Mouse (Mus musculus) kidney, embryonic 16.5 days (tissue): ENCODE data around the gene Bach2. TPM values are rescaled to one million over a fixed set of nuclear protein-coding genes. Genes with fewer than 3 reads are reported as not detected.

Experiments used
- ATAC-seq: fragments of 200-750 bp; cut with Nextera tagmentation; 2 replicates; pipeline ENCODE4 v1.8.0; 2017; ENCODE audit warnings: moderate TSS enrichment; ENCODE audit not compliant: low FRiP score, low TSS enrichment
- H3K27ac ChIP-seq: fragments of 300-500 bp; sonication (generic); 2 replicates; pipeline ENCODE4 v1.5.1; 2014; ENCODE audit warnings: low read length
- H3K27me3 ChIP-seq: fragments of 300-500 bp; sonication (generic); 2 replicates; pipeline ENCODE4 v1.6.1; 2014; ENCODE audit warnings: low read length, control low read depth, mixed read lengths; ENCODE audit not compliant: insufficient read depth
- H3K36me3 ChIP-seq: fragments of 300-500 bp; sonication (generic); 2 replicates; pipeline ENCODE4 v1.6.1; 2014; ENCODE audit warnings: low read length, control low read depth, mixed read lengths; ENCODE audit not compliant: insufficient read depth
- H3K4me1 ChIP-seq: fragments of 300-500 bp; sonication (generic); 2 replicates; pipeline ENCODE4 v1.6.1; 2014; ENCODE audit warnings: low read length, control low read depth, mixed read lengths; ENCODE audit not compliant: insufficient read depth
- H3K4me2 ChIP-seq: fragments of 300-500 bp; sonication (generic); replicated peaks from 2 replicates; pipeline ENCODE4 v1.6.1; 2014; ENCODE audit warnings: low read depth, low read length
- H3K4me3 ChIP-seq: fragments of 300-500 bp; sonication (generic); 2 replicates; pipeline ENCODE4 v1.5.1; 2014; ENCODE audit warnings: mild to moderate bottlenecking, low read length
- H3K9ac ChIP-seq: fragments of 300-500 bp; sonication (generic); replicated peaks from 2 replicates; pipeline ENCODE4 v1.6.1; 2014; ENCODE audit warnings: low read length
- H3K9me3 ChIP-seq: fragments of 300-500 bp; sonication (generic); 2 replicates; pipeline ENCODE4 v1.6.1; 2016; ENCODE audit warnings: low read length, control low read depth
- WGBS: fragments of 180-500 bp; shearing (Covaris S2); extraction: QIAGEN DNeasy Blood & Tissue Kit; methylation state at CpG from one replicate; pipeline ENCODE4 v1.1.7; 2014; 5-methylcytosine and 5-hydroxymethylcytosine counted together
- polyA plus RNA-seq: library from polyadenylated mRNA; unstranded; fragments of >200 nt; fragmentation: Nextera tagmentation; extraction: Ambion mirVana; gene quantifications from 2 replicates; pipeline ENCODE4 v1.2.1, GENCODE M21; 2015

Gene Bach2
- polyA plus RNA-seq, 1 experiment from 2014 or later: 7.9 TPM

GRCm38 (mm10) chr4:32258596-32258995, 20.0 kb downstream of the Bach2 start:
- Histone ChIP-seq H3K9me3 (no peaks in the 10 kb centered on the region), H3K27me3 (no peaks in the 10 kb centered on the region), H3K4me2 (no peak overlapping the region), H3K36me3 (no peaks in the 10 kb centered on the region), H3K27ac (no peak overlapping the region), H3K4me1 (0 out of 2 replicates have a peak, but pooled peaks cover under 1% of the 10 kb centered on the region), H3K4me3 (no peak overlapping the region), H3K9ac (no peak overlapping the region)
- WGBS: 97% methylated on average over 7 of the region's 7 CpGs
- no peak for ATAC-seq

DNA sequence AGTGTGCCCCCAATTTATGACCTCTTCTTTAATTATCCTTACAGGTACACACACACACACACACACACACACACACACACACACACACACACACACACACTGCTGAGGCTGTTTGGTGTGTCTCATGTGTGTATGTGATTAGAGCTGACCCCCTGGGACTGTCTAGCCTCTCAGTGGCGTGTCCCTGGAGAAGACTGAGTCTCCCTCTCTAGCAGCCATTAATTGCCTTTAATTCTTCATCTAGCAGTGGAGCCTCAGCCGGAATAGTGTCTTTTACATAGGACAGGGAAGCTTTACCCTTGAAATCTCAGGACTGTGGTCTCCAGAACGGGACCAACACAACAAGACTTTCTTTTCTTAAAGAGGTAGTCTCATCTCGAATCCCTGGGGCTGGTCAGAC, 22.3 kb downstream of the Bach2 start:
- ATAC-seq: no peak
- 79% methylated on average over 4 of the region's 4 CpGs for WGBS
- no peaks in the 10 kb centered on the region for H3K36me3 ChIP-seq
- no peak overlapping the region for H3K4me2 ChIP-seq
- H3K4me3 ChIP-seq: no peak overlapping the region
- no peaks in the 10 kb centered on the region for H3K9me3 ChIP-seq
- no peak overlapping the region for H3K9ac ChIP-seq
- peaks cover 6% of the 10 kb centered on the region; the same call in 1 of the 2 replicates for H3K4me1 ChIP-seq
- H3K27ac ChIP-seq: no peak overlapping the region
- no peaks in the 10 kb centered on the region for H3K27me3 ChIP-seq

DNA sequence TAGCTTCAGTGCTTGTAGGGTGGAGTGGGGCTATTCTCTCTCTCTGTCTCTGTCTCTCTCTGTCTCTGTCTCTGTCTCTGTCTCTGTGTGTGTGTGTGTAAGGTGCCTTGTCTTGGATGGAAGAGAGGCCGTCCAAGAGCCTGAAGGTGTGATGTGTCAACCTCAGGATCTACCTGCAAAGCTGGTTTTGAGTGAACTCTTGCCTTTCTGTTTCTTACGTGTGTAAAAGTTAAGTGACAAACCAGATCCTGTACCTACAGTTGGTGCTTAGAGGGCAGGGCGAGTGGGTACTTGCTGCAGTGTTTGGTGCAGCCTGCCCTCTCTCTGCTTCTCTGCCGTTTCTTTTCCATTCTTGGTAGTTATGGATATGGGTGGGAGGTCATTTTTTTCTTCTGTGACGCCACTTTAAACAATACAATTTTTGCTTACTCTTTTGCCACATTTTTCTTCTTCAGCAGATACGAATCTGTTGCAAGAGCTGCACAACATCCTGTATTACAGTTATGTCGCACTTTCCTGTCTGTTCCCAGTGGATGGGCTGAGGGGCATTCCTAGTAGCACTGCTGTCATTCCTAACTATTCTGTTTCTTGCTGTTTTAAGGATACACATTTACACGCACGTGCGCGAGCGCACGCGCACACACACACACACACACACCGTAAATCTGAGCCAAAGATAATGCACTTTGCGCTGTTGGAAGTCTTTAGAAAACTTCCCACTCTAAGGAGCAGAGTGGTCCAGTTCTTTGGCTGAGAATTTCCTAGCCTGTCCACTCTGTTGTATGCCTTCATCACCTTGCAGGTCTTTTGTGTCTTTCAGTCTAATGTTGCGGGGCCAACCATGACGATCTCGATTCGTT, 24.5 kb downstream of the Bach2 start:
- no peak overlapping the region for H3K27ac ChIP-seq
- H3K9me3 ChIP-seq: no peaks in the 10 kb centered on the region
- ATAC-seq: no peak
- H3K27me3 ChIP-seq: no peaks in the 10 kb centered on the region
- H3K4me2 ChIP-seq: no peak overlapping the region
- no peak overlapping the region for H3K9ac ChIP-seq
- no peaks in the 10 kb centered on the region for H3K36me3 ChIP-seq
- no peak overlapping the region for H3K4me3 ChIP-seq
- peaks cover 6% of the 10 kb centered on the region; the same call in 1 of the 2 replicates for H3K4me1 ChIP-seq
- 86% methylated on average over 20 of the region's 20 CpGs for WGBS

GRCm38 (mm10) chr4:32263685-32264038, 25.1 kb downstream of the Bach2 start:
- WGBS: 68% methylated on average over 10 of the region's 10 CpGs
- H3K27ac ChIP-seq: no peak overlapping the region
- no peak for ATAC-seq

GRCm38 (mm10) chr4:32264892-32265291, 26.3 kb downstream of the Bach2 start:
- peaks cover 6% of the 10 kb centered on the region; the same call in 1 of the 2 replicates for H3K4me1 ChIP-seq
- ATAC-seq: no peak
- H3K4me2 ChIP-seq: no peak overlapping the region
- H3K36me3 ChIP-seq: no peaks in the 10 kb centered on the region
- no peak overlapping the region for H3K27ac ChIP-seq
- H3K4me3 ChIP-seq: no peak overlapping the region
- 71% methylated on average over 8 of the region's 8 CpGs for WGBS
- H3K9me3 ChIP-seq: no peaks in the 10 kb centered on the region
- H3K27me3 ChIP-seq: no peaks in the 10 kb centered on the region
- H3K9ac ChIP-seq: no peak overlapping the region

More at GRCm38 (mm10) chr4:32263685-32264038, 25.1 kb downstream of the Bach2 start:
- no peaks in the 10 kb centered on the region for H3K36me3 ChIP-seq
- H3K9ac ChIP-seq: no peak overlapping the region
- peaks cover 6% of the 10 kb centered on the region; the same call in 1 of the 2 replicates for H3K4me1 ChIP-seq
- H3K9me3 ChIP-seq: no peaks in the 10 kb centered on the region
- no peaks in the 10 kb centered on the region for H3K27me3 ChIP-seq
- H3K4me2 ChIP-seq: no peak overlapping the region
- H3K4me3 ChIP-seq: no peak overlapping the region

GRCm38 (mm10) chr4:32266731-32267130, 28.1 kb downstream of the Bach2 start:
- no peak for ATAC-seq
- H3K4me2 ChIP-seq: no peak overlapping the region
- H3K9ac ChIP-seq: no peak overlapping the region
- no peaks in the 10 kb centered on the region for H3K27me3 ChIP-seq
- H3K4me3 ChIP-seq: no peak overlapping the region
- H3K36me3 ChIP-seq: no peaks in the 10 kb centered on the region
- WGBS: 61% methylated on average over 6 of the region's 6 CpGs
- H3K4me1 ChIP-seq: peaks cover 6% of the 10 kb centered on the region; the same call in 1 of the 2 replicates
- no peaks in the 10 kb centered on the region for H3K9me3 ChIP-seq
- 0 out of 2 replicates have a peak overlapping the region, but pooled peaks have one; percentile 15 for H3K27ac ChIP-seq

GRCm38 (mm10) chr4:32268042-32268441, 29.4 kb downstream of the Bach2 start:
- H3K4me2 ChIP-seq: no peak overlapping the region
- H3K27me3 ChIP-seq: no peaks in the 10 kb centered on the region
- H3K9me3 ChIP-seq: no peaks in the 10 kb centered on the region
- H3K4me1 ChIP-seq: peaks cover 6% of the 10 kb centered on the region; the same call in 1 of the 2 replicates
- no peak overlapping the region for H3K9ac ChIP-seq
- no peak overlapping the region for H3K27ac ChIP-seq
- ATAC-seq: no peak
- H3K36me3 ChIP-seq: no peaks in the 10 kb centered on the region
- 75% methylated on average over 1 of the region's 1 CpGs for WGBS
- no peak overlapping the region for H3K4me3 ChIP-seq

GRCm38 (mm10) chr4:32272398-32272797, 33.8 kb downstream of the Bach2 start:
- H3K36me3 ChIP-seq: no peaks in the 10 kb centered on the region
- H3K4me3 ChIP-seq: no peak overlapping the region
- no peak overlapping the region for H3K27ac ChIP-seq
- H3K4me1 ChIP-seq: no peaks in the 10 kb centered on the region
- no peak for ATAC-seq
- H3K4me2 ChIP-seq: no peak overlapping the region
- 72% methylated on average over 5 of the region's 5 CpGs for WGBS
- H3K27me3 ChIP-seq: no peaks in the 10 kb centered on the region
- no peak overlapping the region for H3K9ac ChIP-seq
- no peaks in the 10 kb centered on the region for H3K9me3 ChIP-seq

DNA sequence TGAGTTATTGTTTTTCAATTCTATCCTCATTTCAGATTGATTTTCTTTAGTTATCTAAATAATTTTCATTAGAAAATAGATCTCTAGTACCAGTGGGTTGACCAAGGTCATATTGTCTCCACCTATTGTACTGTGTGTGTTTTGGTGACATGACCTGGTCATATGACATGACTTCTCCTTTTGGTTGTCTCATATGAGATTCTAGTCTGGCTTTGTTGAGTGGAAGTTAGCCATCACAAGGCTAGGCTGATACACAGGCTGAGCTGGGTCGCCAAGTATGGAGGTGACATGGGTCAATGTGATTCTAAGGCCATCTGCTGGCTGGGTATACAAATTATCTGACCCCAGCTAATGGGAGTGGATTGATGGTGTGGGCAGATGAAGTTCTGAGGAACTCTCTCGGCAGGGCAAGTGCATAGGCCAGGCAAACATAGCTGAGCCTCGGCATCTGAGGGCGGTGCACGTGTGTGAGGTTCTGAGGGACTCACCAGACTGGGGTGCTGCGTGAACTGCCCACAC, 36.2 kb downstream of the Bach2 start:
- H3K9me3 ChIP-seq: no peaks in the 10 kb centered on the region
- H3K4me1 ChIP-seq: 0 out of 2 replicates have a peak, but pooled peaks cover 3% of the 10 kb centered on the region
- no peak for ATAC-seq
- H3K27ac ChIP-seq: no peak overlapping the region
- H3K9ac ChIP-seq: no peak overlapping the region
- H3K27me3 ChIP-seq: no peaks in the 10 kb centered on the region
- H3K36me3 ChIP-seq: no peaks in the 10 kb centered on the region
- 80% methylated on average over 6 of the region's 6 CpGs for WGBS
- H3K4me2 ChIP-seq: no peak overlapping the region
- no peak overlapping the region for H3K4me3 ChIP-seq

DNA sequence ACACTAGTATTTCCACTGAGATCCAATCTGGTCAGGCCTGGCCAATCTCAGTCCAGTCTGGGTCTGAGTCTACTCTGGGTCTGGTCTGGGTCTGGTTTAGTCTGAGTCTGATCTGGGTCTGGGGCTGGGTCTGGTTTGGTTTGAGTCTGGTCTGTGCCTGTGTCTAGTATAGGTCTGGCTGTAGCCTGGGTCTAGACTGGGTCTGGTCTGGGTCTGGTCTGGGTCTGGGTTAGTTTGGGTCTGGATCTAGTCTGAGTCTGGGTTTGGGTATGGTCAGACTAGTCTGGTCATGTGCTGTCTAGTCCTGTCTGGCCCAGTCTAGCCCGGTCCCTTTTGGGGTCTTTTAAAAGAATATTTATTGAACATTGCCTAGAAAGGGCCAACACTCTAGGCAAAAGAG, 41.2 kb downstream of the Bach2 start:
- Histone ChIP-seq H3K36me3 (no peaks in the 10 kb centered on the region), H3K9me3 (no peaks in the 10 kb centered on the region), H3K4me2 (no peak overlapping the region), H3K27ac (no peak overlapping the region), H3K27me3 (no peaks in the 10 kb centered on the region), H3K4me1 (0 out of 2 replicates have a peak, but pooled peaks cover 8% of the 10 kb centered on the region), H3K9ac (no peak overlapping the region), H3K4me3 (no peak overlapping the region)
- 86% methylated on average over 1 of the region's 1 CpGs for WGBS
- 0 out of 2 replicates have a peak, but pooled peaks have one; percentile 23 for ATAC-seq
